Mouse (Mus musculus) megakaryocyte progenitor cell, adult 5-6 weeks (primary cell): ENCODE data around the gene Fmr1. TPM values are rescaled to one million over a fixed set of nuclear protein-coding genes. Genes with fewer than 3 reads are reported as not detected.

ENCODE experiments used
- ATAC-seq: replicated peaks from 2 replicates; pipeline ENCODE4 v1.8.0; 2016; ENCODE audit warnings: mild to moderate bottlenecking, moderate TSS enrichment, inconsistent platforms; ENCODE audit not compliant: poor library complexity
- total RNA-seq, 2 experiments: library from RNA; stranded (forward) in 1 of 2; stranded (reverse) in 1 of 2; fragments of 157-497, 149-512 nt in 1 of 2; fragments of 200-1000 nt in 1 of 2; gene quantifications; 2 replicates each; pipeline versions ENCODE4 v1.2.3 to v1.2.4; 2015 to 2017

Gene Fmr1
- total RNA-seq (2015) (79.4 and 84.1 TPM in 2 replicates), total RNA-seq (2017) (67.6 and 86.3 TPM in 2 replicates)

- peak; percentile 93 for ATAC-seq
Observed at GRCm38 (mm10) chrX:68678333-68678740, at the start of gene Fmr1. Fmr1 (plus strand) TSS chrX:68678541.

GRCm38 (mm10) chrX:68641603-68642002 lies 36.7 kb upstream of the Fmr1 start:
- no peak for ATAC-seq

- no peak for ATAC-seq
Observed at GRCm38 (mm10) chrX:68645154-68645919, 33.0 kb upstream of the Fmr1 start.

GRCm38 (mm10) chrX:68677508-68677907 lies 833 bp upstream of the Fmr1 start:
- no peak for ATAC-seq

DNA sequence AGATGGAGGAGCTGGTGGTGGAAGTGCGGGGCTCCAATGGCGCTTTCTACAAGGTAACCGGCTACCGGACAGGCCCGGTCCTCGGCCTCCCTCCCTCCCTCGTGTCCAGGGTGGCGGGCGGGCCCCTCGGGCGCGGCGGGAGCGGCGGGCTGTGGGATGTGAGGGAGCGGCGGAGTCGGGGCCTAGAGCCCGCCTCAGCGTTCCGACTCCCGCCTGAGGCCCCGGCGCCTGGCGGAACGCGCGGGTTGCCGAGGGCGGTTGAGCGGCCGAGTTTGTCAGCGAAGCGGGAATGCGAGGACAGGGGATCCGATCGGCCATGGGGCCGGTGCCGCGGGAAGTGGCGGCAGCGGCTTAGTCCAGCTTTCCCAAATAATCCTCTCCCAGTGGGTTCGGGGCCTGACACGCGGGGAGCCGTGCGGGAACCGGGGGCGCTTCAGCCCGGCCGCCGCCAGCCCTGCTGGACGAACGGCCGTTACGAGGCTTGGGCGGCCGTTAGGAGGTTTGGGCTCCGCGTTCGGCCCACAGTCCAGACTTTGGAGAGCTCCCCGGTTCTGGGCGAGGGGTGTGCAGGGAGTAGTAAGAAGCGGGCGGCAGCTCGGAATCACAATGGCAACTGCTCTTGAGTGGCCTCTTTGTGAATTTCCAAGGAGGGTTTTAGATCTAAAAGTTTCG lies 610 bp downstream of the Fmr1 start:
- peak; percentile 12 for ATAC-seq

- ATAC-seq, result no peak
Observed at GRCm38 (mm10) chrX:68684706-68685105, 6.4 kb downstream of the Fmr1 start.

- peak; percentile 65 for ATAC-seq
Observed at GRCm38 (mm10) chrX:68691936-68692335, 13.6 kb downstream of the Fmr1 start.

DNA sequence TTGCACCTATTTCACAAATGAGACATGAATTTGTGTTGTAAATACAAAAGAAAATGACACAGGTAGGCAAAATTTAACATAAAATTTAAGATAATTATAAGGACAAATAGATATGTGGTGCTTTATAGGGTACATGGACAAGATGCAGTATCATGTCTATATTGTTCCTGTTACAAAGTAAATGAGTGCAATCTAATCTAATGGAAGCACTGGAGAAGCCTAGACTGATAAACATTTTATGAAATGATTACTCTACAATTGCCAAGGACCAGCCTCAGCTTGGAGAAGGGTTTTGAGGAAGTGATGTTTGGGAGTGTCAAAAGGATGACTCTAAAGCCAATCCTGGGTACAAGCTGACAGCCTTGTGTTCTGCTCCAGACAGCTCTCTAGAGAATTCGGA lies 58.6 kb downstream of the Fmr1 start:
- ATAC-seq, result no peak

DNA sequence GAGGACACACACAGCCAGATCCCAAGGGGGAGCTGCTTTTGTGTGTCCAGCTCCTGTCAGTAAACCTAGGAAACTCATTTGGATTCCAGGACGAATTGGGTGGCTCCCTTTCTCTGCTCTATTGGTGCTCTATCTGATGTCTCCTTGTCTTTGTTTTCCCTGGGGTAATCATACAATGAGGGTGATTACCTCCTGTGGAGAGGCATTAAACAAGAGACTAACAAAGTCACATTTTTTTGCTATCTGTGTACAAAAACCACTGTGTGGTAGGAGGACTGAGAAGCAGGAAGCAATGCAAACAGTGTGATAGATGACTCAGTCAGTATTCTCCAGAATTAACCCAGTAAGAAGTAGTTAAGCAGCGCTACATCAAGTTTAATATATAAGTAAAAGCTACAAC lies 61.7 kb downstream of the Fmr1 start:
- no peak for ATAC-seq

GRCm38 (mm10) chrX:68761606-68762005 lies 83.3 kb downstream of the Fmr1 start, which contains the start of gene Fmr1nb:
Fmr1nb (plus strand) TSS chrX:68761839.
- no peak for ATAC-seq

Other genes with a start within 250 kb of the Fmr1 start
- 0.54 TPM in 1 of 2 replicates, not detected in the other for gene Fmr1nb, start 83.3 kb downstream of the Fmr1 start, total RNA-seq (2015)
- 0.61 and 0.79 TPM in 2 replicates for gene Fmr1nb, start 83.3 kb downstream of the Fmr1 start, total RNA-seq (2017)
- gene Gm14698, start 142.6 kb downstream of the Fmr1 start, total RNA-seq (2015), result 3.1 and 10.3 TPM in 2 replicates
- 1.8 and 4.5 TPM in 2 replicates for gene Gm14698, start 142.6 kb downstream of the Fmr1 start, total RNA-seq (2017)
- not detected in 2 replicates for gene Gm6812, start 214.5 kb downstream of the Fmr1 start, total RNA-seq (2015)
- not detected in 2 replicates for gene Gm6812, start 214.5 kb downstream of the Fmr1 start, total RNA-seq (2017)